Mouse (Mus musculus) MN1 (cell line): ENCODE measurements around the gene Supt6.
"Not testable (repeated sequence)": the region's sequence is repeated elsewhere in the genome, so short reads cannot be mapped to it uniquely, and the experiment has no call there.

Source experiments
- DNase-seq: peaks from one replicate; pipeline ENCODE4 v3.0.0-alpha.2; 2016; ENCODE audit warnings: low spot score

Gene Supt6

GRCm38 (mm10) chr11:78215709-78216317 lies 30.0 kb downstream of the Supt6 start:
- DNase-seq: no peak

DNA sequence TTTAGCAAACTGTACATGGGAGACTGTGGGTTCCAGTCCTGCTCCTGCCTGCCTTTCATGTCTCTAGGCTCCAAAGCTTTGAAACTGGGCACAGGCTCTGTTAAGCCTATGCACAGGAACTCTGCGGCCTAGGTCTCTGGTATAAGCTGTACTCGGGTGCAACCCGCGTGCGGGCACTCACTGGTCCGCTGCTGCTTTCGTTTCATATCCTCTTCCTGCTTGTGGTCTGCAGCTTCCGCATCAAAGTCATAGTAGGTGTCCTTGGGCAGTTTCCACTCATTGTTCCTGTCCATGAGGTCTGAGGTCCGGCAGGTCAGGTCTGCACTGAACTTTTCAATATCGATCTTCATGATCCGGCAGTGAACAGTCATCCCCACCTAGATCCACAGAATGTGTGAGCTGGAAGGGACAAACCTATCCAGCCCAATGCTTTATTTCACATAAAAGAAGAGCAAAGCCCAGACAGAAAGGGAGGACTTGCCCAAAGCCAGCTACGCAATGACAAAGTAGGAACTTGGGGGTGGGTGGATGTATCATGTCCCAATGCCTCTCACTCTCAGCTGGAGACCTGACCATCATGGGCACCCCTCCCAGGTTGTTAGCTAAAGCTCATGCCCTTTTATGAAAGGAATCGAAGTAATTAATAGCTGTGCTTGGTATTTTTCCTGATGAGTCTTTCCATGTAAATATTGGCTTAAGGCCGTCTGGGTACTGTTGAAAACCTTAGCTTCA lies 32.5 kb downstream of the Supt6 start:
- DNase-seq: no peak

DNA sequence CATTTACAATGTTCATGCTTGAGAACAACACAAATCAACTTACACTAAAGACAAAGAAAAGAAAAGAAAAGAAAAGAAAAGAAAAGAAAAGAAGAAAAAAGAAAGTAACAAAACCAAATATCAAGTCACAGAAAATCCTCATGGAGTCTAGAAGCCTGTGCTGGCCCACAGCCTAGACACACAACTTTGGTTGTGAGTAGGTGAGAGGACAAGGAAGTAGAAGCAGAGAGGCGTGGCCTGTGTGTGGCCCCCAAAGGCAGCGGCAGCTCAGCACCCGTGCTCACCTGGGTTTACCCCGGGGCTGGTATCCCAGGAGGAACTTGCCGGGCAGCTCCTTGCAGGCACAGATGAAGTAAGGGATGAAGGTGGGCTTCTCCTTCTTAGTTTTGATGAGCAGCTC lies 34.3 kb downstream of the Supt6 start:
- no peak for DNase-seq

- no peak for DNase-seq
Observed at GRCm38 (mm10) chr11:78210615-78211014, 35.2 kb downstream of the Supt6 start.

GRCm38 (mm10) chr11:78209886-78210285 lies 35.9 kb downstream of the Supt6 start:
- no peak for DNase-seq

DNA sequence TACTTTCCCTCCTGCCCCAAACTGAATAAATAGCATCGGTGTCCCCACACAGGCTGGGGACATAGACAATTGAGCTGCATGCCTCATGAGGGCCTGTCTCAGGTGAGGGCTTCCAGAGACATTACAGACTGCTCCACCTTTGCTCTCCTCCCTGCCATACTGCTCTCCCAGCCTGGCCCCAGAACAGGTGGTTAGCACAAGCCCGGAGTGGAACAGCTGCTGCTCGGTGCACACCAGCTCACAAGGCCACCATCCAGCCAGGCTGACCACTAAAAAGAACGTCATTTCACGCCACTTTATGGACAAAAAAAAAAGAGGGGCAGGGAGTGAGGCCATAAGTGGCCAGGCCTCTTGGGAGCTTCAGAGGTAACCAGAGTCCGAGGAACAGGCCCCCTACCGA lies 38.6 kb downstream of the Supt6 start:
- no peak for DNase-seq

GRCm38 (mm10) chr11:78205361-78206206 lies 40.2 kb downstream of the Supt6 start:
- no peak for DNase-seq

DNA sequence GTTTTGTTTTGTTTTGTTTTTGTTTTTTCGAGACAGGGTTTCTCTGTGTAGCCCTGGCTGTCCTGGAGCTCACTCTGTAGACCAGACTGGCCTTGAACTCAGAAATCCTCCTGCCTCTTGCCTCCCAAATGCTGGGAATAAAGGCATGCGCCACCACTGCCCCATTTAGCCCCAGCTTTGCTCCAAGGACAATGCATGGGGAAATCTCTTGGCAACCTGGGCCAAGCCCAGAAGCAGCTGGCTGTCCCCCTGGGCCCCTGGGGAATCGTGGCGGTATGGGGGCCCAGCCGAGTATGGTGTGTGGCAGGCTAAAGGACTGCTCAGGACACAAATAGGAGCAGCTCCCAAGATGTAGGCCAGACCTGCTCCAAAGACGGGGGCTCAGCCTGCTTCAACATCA lies 41.5 kb downstream of the Supt6 start:
- DNase-seq: no peak

DNA sequence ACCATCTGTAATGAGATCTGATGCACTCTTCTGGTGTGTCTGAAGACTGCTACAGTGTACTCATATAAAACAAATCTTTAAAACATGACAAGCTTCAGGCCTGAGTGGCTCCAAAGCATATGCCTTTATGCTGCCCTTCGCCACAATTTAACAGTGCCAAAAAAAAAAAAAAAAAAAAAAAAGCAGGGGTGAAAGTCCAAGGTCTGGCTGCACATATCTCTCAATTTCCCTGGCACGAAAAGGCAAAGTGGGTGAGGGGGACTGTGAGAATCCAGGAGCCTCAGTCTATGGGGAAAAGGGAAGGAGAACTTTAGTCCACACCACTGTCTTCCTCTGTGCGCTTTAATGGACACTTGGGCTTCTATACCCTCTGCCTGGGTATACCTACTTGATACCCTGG lies 43.4 kb downstream of the Supt6 start:
- no peak for DNase-seq

DNA sequence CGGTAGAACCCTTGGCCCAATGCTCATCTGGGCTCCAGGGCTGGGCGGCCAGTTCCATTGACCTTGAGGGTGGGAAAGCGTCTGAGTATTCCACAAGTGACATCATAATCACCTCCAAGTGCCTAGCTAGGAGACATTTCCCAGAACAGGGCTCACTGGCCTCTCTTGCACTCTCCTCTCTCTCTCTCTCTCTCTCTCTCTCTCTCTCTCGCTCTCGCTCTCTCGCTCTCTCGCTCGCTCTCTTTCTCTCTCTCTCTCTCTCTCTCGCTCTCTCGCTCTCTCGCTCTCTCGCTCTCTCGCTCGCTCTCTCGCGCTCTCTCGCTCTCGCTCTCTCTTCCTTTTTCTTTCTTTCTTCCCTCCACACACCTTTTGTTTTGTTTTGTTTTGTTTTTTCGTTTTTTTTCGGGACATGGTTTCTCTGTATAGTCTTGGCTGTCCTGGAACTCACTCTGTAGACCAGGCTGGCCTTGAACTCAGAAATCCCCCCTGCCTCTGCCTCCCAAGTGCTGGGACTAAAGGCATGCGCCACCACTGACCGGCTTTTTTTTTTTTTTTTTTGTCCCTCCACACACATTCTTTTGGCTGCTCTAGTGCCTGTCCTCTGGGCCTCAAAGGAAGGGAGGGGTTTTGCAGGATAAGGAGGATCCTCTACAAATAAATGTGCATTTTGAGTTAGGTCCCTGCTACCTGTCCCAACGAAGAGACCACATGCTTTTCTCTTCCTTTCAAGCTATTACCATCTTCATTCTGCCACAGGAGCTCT lies 50.5 kb downstream of the Supt6 start:
- DNase-seq: no peak

- DNase-seq: no peak
Observed at GRCm38 (mm10) chr11:78194411-78195100, 51.2 kb downstream of the Supt6 start.

DNA sequence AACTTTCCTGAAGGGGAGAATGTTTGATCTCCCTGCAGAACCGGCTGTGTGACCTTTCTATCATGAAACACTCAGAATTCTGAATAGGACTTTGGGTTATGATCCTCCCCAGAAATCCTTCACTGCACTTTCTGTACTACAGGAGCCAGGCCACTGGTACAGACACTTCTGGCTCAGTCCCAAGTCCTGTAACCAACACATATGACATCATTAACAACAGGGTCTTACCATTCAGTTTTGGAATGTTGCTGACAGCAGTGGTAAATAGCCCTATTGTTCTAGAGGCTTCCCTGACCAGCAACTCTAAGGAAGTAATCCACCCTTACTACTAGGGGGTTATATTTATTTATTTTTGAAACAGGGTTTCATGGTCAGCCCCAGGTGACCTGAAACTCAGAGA lies 52.7 kb downstream of the Supt6 start, which contains the start of gene Proca1:
Gene Proca1, plus strand, starts transcription at position 280 of the 400 bp plus-strand sequence.
- no peak for DNase-seq

GRCm38 (mm10) chr11:78190041-78190440 lies 55.7 kb downstream of the Supt6 start:
- no peak for DNase-seq

DNA sequence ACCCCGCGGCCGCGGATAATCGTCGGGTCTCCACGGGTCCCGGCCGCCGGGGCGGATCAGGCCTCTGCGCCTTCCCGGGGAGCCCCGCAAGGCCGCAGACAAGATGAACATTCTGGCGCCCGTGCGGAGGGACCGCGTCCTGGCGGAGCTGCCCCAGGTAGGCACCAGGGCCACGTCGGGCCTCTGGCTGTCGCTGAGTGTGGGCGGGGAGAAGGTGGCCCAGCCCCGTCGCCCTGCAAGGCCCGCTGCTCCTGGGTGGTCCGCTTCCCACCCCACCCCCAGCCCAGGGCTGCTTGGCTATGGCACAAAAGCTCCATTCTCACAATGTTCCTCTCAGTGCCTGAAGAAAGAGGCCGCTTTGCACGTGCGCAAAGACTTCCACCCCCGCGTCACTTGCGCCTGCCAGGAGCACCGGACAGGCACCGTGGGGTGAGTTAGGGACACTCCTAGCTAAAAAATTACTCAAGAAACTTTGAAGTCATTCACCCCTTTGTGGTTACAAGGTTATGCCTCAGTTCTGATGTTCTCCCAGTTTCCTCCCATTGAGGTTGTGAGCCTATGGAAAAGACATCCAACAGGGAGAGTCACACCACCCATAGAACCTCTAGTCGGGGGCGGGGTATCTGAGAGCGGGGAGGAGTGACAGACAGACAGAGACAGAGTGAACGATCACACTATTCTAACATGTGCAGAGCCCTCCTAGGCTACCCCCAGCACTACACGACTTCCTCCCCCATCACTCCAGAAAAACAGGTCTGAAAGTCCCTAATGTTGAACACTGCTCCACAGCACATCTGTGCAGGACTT lies 56.4 kb downstream of the Supt6 start:
- peak; percentile 58 for DNase-seq

DNA sequence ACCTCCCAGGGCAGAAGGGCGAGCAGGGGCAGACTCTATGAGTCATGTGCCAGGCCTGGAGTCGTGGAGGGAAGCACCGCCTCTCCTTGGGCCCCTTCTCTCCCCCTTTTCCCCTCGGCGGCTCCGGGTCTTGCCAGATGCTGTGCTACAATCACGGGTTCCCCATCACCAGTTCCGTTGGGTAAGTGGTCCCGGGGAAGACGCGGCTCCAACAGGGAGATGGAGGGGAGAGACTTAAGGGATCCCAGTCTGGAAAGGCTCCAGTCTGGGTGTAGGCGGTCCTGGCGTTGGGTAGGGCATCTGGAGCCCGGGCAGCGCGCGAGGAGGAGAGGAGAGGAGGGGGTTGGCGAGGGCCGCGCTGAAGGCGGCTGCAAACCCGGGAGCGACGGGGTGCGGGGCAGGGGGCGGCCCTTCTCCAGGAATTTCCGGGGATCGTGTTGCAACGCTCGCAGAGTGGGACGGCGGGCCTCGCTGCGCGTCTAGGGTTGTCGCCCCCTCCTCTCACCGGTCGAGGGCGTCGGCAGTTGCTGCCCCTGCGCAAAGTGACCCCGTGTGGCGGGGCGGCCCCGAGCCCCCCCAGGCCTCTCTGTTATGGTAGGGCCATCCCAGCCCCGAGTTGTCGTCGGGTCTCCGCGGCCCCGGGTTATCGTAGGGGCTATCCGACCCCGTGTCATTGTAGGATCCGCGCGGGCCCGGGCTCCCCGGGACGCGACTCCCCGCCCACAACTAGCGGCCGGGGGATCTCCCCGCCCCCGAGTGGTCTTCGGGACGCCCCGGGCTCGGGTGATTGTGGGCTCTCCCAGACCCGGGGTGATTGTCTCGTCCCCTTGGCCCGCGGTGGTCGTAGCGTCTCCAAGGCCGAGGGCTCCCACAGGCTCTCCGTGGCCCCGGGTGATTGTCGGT lies 57.2 kb downstream of the Supt6 start, which contains the start of gene Rab34:
Gene Rab34, plus strand, starts transcription at position 100 of the 903 bp plus-strand sequence.
- peak; percentile 84 for DNase-seq

GRCm38 (mm10) chr11:78184702-78185101 lies 61.1 kb downstream of the Supt6 start:
- DNase-seq: not testable (repeated sequence)

GRCm38 (mm10) chr11:78183884-78184514 lies 61.8 kb downstream of the Supt6 start:
- no peak for DNase-seq

DNA sequence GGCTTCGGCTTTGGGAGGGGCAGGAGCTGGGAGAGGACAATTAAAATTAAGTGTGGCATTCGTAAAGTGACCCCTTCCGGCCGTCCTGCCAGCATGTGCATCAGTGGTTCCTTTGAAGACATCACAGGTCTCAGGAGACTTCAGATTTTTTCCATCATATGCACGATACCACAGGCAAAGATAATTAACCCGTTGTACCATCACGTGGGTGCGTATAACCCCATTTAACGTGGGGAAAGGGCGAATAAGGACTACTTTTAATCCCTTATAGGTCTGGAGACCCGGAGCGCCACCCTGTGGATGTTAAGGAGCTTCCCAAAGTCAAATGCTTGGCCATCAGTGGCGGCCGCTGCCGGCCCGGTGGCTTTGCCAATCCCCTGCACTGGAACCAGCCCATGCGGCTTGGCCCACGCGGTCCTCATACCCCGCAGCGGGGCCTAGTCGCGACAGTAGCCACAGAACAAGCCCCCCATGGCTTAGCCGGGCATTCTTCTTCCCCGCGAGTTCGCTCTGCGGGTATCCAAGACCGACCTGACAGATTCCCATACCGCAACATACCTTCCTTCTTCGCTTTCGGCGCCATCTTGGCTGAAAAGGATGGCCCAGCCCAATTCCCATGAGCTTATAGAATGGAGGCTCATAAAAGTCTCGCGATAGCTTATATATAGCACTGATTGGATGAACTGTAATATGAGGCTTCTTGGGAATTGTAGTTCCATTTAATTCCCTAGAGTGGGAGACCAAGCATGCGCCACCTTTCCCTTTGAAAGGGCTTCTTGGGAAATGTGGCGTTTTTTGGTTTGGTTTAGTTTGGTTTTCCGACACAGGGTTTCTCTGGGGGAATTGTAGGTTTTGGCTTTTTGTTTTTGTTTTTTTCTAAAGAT lies 62.6 kb downstream of the Supt6 start, which contains the start of gene Rpl23a:
Gene Rpl23a, minus strand, starts transcription at position 624 of the 884 bp plus-strand sequence.
- peak; percentile 97 for DNase-seq
